Mouse (Mus musculus) frontal cortex, postnatal 14 days (tissue): Measurements from ENCODE around the gene Amhr2.

ENCODE experiments used
- DNase-seq, 2 experiments: peaks; one replicate each; pipeline ENCODE4 v3.0.0; 2022; ENCODE audit warnings: low spot score in 2 of 2

Gene Amhr2

DNA sequence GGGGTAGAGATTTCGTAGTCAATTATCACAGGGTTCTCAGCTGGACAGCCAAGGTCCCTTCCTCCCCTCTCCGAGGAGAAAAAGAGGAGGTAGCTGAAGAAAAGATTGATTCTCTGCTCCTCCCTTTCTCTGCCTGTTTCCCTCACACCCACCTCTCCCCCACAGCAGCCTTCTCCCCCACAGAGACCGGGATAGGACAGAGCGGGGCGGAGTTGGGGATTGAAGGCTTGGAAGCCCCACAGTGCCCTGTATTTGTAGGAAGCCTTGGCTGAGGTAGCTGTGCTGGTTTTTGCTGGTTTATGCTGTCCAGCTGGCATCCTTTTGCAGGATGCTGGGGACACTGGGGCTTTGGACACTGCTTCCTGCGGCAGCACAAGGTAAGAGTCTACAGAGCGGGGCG is at the start of gene Amhr2:
Gene Amhr2, plus strand, starts transcription at position 222 of the 400 bp plus-strand sequence.
- no peak for DNase-seq

DNA sequence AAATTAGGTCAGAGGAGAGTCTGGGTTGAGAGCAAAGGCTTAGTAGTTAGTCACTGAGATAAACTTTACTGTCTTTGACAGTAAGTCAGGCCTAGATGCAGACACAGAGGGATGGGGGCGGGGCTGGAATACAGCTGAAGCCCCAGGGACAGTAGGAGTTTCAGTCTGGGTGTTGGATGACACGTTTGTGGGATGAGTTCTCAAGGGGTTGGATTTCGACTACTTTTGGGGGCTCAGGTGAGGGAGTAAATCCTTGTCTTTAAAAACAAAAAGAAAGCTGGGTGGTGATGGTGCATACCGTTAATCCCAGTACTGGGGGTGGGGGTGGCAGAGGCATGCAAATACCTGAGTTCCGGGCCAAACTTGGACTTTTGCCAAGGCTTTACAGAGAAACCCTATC is 46.5 kb upstream of the Amhr2 start:
- DNase-seq: no peak

DNA sequence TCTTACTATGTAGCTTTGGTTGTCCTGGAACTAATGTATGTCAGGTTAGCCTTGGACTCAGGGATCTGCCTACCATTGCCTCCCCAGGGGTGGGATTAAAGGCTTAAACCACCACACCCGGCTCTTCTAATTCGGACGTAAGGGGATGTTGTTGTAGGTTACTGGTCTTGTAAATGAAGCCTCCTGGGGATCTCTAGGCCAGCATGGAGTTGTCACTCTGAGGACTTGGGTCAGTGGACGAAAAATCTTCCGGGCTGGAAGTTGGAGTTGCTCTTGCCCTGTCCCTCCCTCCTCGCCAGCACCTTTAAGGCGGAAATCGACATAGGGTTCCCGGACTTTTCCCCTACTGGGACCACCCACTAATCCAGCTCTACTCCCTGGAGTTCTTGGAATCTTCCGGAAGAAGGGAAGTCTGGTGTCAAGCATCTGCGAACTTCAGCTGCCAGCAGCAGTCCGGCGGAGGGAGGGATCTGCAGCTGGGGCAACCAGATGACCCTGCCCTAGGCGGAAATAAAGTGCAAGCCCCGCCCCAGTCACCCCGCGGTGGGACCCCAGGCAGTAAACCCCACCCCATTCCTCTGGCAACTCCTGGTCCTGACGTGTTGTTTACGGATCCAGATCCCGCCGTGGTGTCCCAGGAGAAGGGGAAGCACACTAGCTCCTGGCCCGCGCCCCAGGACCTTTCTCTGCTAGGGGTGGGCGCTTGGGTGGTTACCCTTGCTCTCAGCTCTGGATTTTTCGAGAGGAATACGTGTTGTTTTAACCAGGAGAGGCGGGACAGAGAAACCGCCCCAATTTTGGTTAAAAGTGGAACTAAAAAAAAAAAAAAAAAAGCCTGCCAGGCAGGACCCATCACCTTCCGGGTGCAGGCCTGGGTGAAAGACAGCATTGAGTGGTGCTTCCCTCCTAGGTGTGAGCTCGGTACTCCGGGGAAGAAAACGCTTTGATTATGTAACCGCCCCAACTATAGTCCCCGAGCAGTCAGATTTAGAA is 45.6 kb upstream of the Amhr2 start:
- DNase-seq: peak; percentile 51 to 55

DNA sequence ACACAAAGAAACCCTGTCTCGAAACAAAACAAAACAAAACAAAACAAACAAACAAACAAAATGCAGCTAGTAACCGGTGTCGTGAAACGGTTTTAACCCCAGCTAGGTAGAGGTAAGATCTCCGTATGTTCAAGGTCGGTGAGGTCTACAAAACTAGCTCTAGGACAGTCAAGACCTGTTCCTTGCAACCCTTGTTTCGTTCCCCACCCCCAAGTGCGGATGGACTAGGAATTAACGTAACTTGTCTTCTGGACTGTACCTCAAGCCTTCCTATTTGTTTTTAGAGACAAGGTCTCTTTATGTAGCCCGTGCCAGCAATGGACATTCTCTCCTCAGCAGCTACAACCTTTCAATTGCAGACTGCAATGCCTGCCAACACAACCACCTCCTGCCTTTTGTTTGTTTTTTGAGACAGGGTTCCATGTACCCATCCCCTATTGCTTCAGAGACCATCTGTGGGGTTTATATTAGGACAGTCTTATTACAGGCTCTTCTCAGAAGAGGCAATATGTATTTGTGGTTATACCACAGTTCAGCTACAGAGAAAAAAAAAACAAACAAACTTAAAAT is 44.6 kb upstream of the Amhr2 start:
- DNase-seq: no peak

DNA sequence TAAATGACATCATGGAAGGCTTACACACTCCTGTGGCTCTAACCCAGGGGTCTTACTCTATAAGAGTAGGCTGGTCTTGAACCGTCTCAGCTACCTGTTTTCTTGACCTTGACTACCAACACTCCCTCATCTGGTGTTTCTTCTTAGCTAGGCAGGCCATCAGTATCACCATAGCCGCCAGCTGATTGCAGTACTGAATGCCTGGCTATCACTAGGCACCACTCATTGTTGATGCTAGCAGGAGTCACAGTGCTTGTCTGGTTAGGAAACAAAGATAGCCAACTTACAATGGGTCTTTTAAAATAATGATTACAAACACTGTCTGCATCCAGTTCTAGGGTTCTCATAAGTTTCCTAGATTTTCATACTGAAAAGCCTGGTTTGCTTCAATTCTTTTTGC is 43.9 kb upstream of the Amhr2 start:
- no peak for DNase-seq

DNA sequence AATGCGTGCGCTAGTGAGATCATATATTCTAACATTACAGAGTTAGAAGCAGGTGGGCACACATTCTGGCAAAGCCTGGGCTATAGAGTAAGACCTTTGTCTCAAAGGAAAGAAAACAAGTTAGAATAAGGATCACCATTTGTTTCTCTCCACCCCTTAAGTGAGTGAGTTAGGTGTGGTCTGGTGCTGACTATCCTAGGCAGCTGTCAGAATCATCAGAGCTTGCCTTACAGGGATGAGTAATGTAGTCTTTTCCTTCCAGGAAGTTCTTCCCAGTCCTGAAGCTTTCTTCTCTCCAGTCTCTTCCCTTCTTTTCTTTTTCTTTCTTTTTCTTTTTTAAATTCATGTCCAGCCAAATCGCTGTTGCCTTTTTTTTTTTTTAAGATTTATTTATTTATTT is 43.0 kb upstream of the Amhr2 start:
- DNase-seq: no peak

DNA sequence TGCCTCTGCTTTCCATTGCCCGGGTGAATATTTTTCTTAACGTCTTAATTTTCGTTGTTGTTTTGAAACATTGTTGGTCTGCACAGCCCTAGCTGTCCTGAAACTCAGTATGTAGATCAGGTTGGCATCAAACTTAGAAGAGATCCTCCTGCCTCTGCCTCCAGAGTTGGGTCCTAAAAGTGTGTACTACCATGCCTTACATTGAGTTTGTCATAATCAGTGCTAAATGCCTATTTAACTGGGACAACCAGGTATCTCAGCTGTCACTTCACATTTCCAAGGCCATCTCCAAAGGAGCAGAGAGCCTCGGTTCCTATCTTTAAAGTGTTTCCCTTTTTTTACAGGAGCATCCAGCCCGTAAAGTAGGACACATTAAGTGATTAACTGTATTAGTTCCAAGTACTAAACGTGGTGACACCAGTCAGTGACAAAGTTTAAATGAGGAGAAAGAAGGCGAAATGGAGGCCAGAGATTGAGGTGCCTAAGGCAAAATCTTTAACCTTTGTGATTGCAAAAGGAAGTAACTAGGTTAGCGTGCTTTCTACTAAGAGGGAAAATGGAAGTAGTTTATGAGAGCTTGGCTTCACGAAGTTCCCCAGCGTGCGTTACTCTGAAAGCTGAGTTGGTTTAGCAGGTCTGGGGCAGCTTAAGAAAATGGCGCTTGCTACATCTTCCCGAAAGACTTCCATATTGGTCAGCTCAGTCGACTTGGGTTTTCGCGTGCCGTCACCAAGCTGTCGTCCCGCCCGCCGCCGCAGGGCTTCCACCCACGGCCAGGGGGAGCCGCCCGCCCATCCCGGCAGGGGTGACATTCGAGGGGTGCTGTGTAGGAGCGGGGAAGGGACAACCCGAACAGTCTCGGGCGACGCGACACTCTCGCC is 40.3 kb upstream of the Amhr2 start:
- no peak for DNase-seq

DNA sequence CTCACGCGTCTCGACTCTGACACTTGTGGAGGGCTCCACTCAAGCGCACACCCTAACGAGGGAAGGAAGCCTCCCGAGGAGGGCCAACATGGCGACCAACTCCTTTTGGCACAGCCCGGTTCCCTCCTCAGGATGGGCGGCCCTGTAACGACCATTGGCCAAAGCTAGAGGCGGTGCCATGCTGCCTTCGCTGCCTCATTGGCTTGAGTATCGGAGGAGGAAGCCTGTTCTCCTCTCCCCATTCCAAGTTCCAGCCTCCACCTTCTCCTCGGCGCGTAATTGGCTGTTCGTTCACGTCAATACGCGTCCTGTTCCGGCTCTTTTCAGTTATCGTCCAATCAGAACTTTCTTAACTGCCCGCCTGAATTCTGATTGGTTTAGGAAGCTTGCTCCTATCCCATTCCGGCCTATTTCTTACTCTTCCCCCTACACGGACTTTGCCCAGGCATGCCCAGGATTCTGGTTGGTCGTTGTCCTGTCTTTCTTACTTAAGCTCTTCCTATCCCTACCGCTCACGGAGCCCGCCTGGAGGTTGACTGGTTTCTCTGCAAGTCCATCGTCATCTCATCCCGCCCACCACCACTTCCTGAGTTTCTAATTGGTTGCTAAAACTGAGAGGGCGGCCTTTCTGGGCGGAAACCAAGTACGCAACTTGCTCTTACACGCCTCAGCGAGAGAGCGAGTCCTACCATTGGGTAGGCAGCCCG is 39.5 kb upstream of the Amhr2 start, which contains the start of gene Sp1:
Gene Sp1, plus strand, starts transcription at position 655 of the 707 bp plus-strand sequence.
- peak; percentile 99 to 100 for DNase-seq

DNA sequence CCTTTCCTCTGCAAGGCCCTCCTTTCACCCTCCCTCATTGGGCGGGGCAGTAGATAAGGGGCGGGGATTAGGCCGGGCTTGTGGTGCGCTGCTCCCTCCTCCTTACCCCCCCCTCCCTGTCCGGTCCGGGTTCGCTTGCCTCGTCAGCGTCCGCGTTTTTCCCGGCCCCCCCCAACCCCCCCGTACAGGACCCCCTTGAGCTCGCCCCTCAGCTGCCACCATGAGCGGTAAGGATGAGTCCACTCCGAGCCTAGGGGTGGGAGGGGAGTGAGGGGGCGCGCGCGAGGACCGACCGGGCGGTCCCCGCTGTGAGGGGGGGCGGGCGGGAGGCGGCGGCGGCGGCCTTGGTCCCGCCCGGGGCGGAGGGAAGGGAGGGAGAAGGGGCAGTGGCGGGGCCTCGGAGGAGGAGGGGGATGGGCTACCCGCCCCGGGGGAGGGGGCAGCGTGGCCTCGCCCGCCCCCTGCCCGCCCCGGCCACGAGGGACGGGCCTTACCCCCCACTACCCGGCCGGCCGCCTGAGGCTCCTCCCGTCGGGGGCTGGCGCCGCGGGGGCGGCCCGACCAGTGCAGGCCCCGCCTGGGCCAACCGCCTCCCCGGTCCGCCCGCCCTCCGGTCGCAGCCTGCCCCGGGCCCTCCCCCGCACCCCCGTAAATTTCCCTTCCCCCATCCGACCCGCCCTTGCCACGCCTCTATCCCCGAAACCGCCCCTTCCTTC is 38.8 kb upstream of the Amhr2 start:
- DNase-seq: peak; percentile 38 to 44

DNA sequence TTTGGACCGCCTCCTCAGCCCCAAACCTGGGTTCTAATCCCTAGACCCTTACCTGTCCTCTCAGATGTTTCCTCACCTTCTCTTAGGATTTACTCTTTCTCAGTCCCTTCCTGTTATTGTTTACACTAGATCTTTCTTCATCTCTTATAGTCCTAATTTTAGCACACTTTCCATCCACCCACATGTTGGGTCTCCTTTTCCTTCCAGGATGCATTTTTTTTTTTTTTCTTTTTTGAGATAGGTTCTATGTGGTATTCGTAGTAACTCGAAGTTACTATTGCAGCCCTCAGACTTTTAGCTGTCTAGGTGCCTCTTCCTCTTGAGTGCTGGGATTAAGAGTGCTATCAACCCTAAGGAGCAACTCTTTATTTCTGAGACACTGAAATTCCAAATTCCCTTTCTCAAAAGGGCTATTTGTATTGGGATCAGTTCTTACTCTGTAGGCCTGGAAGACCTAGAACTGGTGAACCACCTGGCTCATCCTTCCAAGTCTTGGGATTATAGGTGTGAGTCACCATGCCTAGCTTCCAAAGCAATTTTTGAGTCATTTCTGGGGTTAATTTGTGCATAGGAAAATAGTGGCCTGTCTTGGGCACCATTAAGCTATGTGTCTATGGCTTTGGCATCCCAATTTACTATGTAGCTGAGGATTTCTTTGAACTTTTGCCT is 38.1 kb upstream of the Amhr2 start:
- no peak for DNase-seq

DNA sequence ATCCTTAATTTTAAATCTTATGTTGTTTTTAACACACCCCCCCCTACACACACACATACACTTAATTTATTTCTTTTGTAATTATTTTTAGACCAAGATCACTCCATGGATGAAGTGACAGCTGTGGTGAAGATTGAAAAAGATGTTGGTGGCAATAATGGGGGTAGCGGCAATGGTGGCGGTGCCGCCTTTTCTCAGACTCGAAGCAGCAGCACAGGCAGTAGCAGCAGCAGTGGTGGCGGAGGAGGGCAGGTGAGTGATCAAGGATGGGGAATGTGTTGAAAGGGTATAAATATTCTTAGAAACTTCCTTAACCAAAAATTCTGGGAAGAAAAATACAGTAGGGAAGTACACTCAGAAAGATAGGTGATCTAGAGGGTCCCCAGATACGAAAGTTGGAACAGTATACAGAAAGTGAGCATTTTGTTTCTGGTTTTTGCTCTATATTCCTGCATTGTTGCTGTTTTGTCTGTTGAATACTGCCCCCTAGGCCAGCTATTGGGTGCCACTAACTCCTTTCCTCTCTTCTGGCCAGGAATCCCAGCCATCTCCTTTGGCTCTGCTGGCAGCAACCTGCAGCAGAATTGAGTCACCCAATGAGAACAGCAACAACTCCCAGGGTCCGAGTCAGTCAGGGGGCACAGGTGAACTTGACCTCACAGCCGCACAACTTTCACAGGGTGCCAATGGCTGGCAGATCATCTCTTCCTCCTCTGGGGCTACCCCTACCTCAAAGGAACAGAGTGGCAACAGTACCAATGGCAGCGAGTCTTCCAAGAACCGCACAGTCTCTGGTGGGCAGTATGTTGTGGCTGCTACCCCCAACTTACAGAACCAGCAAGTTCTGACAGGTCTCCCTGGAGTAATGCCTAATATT is 37.2 kb upstream of the Amhr2 start:
- no peak for DNase-seq

DNA sequence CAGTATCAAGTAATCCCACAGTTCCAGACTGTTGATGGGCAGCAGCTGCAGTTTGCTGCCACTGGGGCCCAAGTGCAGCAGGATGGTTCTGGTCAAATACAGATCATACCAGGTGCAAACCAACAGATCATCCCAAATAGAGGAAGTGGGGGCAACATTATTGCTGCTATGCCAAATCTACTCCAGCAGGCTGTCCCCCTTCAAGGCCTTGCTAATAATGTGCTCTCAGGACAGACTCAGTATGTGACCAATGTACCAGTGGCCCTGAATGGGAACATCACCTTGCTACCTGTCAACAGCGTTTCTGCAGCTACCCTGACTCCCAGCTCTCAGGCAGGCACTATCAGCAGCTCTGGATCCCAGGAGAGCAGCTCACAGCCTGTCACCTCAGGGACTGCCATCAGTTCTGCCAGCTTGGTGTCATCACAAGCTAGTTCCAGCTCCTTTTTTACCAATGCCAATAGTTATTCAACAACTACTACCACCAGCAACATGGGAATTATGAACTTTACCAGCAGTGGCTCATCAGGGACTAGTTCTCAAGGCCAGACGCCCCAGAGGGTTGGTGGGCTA is 36.5 kb upstream of the Amhr2 start:
- no peak for DNase-seq

DNA sequence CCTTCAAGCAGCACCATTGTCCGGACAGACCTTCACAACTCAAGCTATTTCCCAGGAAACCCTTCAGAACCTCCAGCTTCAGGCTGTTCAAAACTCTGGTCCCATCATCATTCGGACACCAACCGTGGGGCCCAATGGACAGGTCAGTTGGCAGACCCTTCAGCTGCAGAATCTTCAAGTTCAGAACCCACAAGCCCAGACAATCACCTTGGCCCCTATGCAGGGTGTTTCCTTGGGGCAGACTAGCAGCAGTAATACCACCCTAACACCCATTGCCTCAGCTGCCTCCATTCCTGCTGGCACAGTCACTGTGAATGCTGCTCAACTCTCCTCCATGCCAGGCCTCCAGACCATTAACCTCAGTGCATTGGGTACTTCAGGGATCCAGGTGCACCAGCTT is 35.9 kb upstream of the Amhr2 start:
- DNase-seq: no peak

DNA sequence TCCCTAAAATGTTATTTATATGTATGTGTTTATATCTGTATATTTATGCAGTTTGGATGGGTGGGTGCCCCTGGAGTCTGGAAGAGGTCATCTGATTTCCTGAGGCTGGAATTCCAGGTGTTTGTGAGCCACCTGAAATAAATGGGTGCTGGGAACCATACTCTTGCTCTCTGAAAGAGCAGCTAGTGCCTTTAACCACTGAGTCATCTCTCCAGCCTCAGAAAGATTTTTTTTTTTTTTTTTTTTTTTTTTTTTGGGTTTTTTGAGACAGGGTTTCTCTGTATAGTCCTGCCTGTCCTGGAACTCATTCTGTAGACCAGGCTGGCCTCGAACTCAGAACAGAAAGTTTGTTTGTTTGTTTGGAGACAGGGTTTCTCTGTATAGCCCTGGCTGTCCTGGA is 34.1 kb upstream of the Amhr2 start:
- DNase-seq: no peak

DNA sequence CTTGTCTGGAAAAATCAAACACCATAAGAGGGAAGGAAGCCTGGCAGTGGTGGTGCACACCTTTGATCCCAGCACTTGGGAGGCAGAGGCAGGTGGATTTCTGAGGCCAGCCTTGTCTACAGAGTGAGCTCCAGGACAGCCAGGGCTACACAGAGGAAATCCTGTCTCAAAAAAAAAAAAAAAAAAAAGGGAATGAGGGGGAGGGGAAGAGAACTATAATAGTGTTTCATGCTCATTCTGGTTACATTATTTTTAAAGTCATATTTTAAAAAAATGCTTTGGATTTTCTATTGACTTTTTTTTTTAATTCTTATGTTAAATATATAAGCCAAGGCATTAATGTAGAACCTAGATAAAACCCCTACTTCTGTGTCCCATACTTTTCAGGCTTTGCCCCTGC is 31.5 kb upstream of the Amhr2 start:
- DNase-seq: no peak

DNA sequence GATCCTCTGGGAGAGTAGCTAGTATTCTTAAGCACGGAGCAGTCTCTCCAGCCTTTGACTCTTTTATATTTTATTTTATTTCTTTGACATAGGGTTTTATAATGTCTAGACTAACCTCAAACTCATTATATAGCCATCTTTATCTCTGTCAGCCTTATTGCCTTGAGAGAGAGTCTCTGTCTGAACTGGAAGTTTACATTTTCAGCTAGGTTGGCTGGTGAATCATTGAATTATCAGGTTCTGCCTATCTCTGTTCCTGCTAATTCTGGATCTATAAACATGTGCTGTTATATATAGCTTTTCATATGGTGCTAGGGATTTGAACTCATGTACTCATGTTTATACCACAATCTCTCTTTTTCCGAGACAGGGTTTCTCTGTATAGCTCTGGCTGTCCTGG is 27.6 kb upstream of the Amhr2 start:
- no peak for DNase-seq

DNA sequence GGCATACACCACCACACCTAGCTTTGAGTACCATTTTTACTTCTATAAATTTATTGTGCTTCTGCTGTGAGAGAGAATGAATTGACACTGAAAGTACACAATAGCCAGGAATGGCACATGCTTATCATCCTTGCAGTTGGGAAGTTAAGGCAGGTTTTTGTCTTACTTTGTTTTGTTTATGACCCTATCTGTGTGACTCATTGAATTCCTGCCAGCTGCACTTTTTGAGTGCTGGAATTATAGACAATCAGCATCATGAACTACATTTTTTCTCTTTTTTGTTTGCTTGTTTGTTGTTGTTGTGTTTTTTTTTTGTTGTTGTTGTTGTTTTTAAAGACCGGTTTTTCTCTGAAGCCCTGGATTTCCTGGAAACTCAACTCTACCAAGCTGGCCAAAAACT is 24.2 kb upstream of the Amhr2 start:
- no peak for DNase-seq

DNA sequence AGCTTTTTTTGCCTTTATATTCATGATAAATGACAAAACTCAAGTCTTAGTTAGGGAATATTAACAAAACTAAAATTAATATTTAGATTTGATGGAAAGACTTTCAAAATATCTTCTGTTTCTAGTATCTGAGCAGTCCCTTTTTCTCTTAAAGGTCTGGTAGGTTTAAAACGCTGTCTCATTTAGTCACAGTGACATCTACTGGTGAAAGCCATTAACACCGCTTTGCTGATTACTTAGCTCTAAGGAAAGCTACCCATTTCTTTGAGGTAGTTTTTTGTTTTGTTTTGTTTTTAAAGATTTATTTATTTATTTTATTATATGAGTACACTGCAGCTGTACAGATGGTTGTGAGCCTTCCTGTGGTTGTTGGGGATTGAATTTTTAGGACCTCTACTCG is 23.7 kb upstream of the Amhr2 start:
- no peak for DNase-seq
